Mouse (Mus musculus) limb, embryonic 10.5 days (tissue): ENCODE data around the gene Cstf3. TPM values are rescaled to one million over a fixed set of nuclear protein-coding genes. Genes with fewer than 3 reads are reported as not detected.

ENCODE experiments used
- DNase-seq: peaks from one replicate; pipeline ENCODE4 v3.0.0-alpha.2; 2017; ENCODE audit warnings: low spot score
- H3K27ac ChIP-seq: fragments of 300-500 bp; sonication (generic); 2 replicates; pipeline ENCODE4 v1.5.1; 2016; ENCODE audit warnings: mild to moderate bottlenecking
- H3K27me3 ChIP-seq: fragments of 300-500 bp; sonication (generic); 2 replicates; pipeline ENCODE4 v1.6.1; 2016; ENCODE audit warnings: low read depth, mild to moderate bottlenecking; ENCODE audit not compliant: poor library complexity, severe bottlenecking
- H3K36me3 ChIP-seq: fragments of 300-500 bp; sonication (generic); 2 replicates; pipeline ENCODE4 v1.6.1; 2016; ENCODE audit warnings: mild to moderate bottlenecking, moderate library complexity
- H3K4me1 ChIP-seq: fragments of 300-500 bp; sonication (generic); 2 replicates; pipeline ENCODE4 v1.6.1; 2016
- H3K4me3 ChIP-seq: fragments of 300-500 bp; sonication (generic); 2 replicates; pipeline ENCODE4 v1.5.1; 2016; ENCODE audit warnings: mild to moderate bottlenecking, moderate library complexity
- H3K9me3 ChIP-seq: fragments of 300-500 bp; sonication (generic); replicated peaks from 2 replicates; pipeline ENCODE4 v1.6.1; 2016; ENCODE audit warnings: mild to moderate bottlenecking
- WGBS: fragments of 180-500 bp; shearing (Covaris S2); methylation state at CpG from one replicate; pipeline ENCODE4 v1.1.7; 2016; 5-methylcytosine and 5-hydroxymethylcytosine counted together
- polyA plus RNA-seq: library from polyadenylated mRNA; unstranded; fragments of >200 nt; fragmentation: Nextera tagmentation; extraction: Ambion mirVana; gene quantifications from 2 replicates; pipeline ENCODE4 v1.2.1, GENCODE M21; 2016

The Cstf3 gene
- polyA plus RNA-seq, 1 experiment from 2014 or later: 95.8 TPM

DNA sequence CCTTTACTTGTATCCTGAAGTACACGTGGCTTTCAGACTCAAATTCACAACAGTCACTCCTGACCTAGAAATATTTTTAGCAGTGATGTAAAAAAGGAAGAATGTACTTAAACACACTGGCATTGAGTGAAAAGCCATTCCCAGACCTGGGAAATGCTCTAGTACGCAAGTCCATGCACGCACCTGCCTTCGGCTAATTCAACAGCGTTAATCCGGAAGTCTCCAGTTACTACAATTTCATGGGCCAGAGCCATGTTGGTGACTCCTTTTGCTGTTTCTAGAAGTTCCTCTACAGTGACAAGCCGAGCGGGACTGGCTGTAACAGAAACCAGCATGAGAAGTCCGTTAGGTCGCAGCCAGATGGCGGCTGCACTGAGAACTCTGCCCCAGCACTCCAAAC, 109.3 kb downstream of the Cstf3 start:
- no peaks in the 10 kb centered on the region for H3K4me1 ChIP-seq
- DNase-seq: no peak
- H3K9me3 ChIP-seq: no peaks in the 10 kb centered on the region
- no peak overlapping the region for H3K27ac ChIP-seq
- no peak overlapping the region for H3K4me3 ChIP-seq
- WGBS: 85% methylated on average over 11 of the region's 11 CpGs
- peaks cover 3% of the 10 kb centered on the region; the same call in 1 of the 2 replicates for H3K36me3 ChIP-seq
- H3K27me3 ChIP-seq: no peaks in the 10 kb centered on the region

DNA sequence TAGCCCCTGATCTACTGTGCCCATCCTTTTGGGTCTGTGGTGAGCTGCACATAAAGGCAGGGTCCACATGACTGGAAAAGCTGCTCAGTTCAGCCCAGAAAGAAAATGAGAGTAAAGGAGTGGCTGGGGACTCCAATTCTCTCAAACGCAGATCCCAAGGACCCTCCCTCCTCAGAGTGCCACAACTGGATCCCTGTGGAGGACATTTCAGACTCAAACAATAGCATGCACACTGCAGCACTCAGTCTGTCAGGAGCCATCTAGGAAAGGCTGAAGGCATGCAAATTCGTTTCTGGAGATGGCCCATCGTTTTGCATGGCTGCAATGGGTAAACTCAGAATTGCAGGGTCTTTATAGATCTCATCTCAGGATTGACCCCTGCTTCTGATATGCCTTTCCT, 112.8 kb downstream of the Cstf3 start:
- no peaks in the 10 kb centered on the region for H3K27me3 ChIP-seq
- 87% methylated on average over 3 of the region's 3 CpGs for WGBS

DNA sequence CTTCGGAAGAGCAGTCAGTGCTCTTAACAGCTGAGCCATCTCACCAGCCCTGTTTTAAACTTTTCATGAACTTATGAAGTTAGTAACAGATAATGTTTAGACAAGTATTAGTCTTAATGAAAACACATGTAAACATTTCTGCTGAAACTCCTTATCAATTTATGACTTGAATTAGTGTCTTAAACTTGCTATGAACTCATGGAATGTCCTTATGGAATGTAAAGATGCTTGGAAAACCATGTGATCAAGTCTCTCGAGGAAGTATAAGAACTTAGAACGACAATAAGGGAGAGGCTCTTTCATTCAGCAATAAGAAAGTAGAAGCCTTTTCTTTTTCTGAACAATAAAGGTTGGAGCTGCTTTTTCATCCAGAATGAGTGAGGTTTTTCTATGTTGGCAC, 114.0 kb downstream of the Cstf3 start:
- Histone ChIP-seq H3K36me3 (peaks cover 4% of the 10 kb centered on the region; the same call in 1 of the 2 replicates), H3K4me3 (no peak overlapping the region), H3K27ac (no peak overlapping the region), H3K9me3 (no peaks in the 10 kb centered on the region), H3K27me3 (no peaks in the 10 kb centered on the region), H3K4me1 (no peaks in the 10 kb centered on the region)
- 91% methylated on average over 3 of the region's 3 CpGs for WGBS
- DNase-seq: no peak

More for the DNA sequence above, 112.8 kb downstream of the Cstf3 start:
- DNase-seq: no peak
- Histone ChIP-seq H3K4me3 (no peak overlapping the region), H3K27ac (no peak overlapping the region), H3K9me3 (no peaks in the 10 kb centered on the region), H3K36me3 (peaks cover 4% of the 10 kb centered on the region; the same call in 1 of the 2 replicates), H3K4me1 (no peaks in the 10 kb centered on the region)

- WGBS: 76% methylated on average over 6 of the region's 6 CpGs
- H3K27ac ChIP-seq: no peak overlapping the region
These were observed 119.5 kb downstream of the Cstf3 start for GRCm38 (mm10) chr2:104709786-104710337.

GRCm38 (mm10) chr2:104710670-104711370, 120.5 kb downstream of the Cstf3 start:
- Histone ChIP-seq H3K4me1 (peaks cover 19% of the 10 kb centered on the region), H3K27ac (no peak overlapping the region), H3K27me3 (peaks cover 22% of the 10 kb centered on the region), H3K4me3 (peak overlapping the region; percentile 96), H3K9me3 (no peaks in the 10 kb centered on the region), H3K36me3 (no peaks in the 10 kb centered on the region)
- WGBS: 45% methylated on average over 6 of the region's 6 CpGs
- no peak for DNase-seq

More at GRCm38 (mm10) chr2:104709786-104710337, 119.5 kb downstream of the Cstf3 start:
- H3K36me3 ChIP-seq: no peaks in the 10 kb centered on the region
- DNase-seq: no peak
- peaks cover 22% of the 10 kb centered on the region for H3K27me3 ChIP-seq
- peaks cover 19% of the 10 kb centered on the region for H3K4me1 ChIP-seq
- H3K9me3 ChIP-seq: no peaks in the 10 kb centered on the region
- no peak overlapping the region for H3K4me3 ChIP-seq

GRCm38 (mm10) chr2:104711585-104712485, 121.5 kb downstream of the Cstf3 start, which contains the start of gene Tcp11l1:
Gene Tcp11l1, minus strand, starts transcription at chr2:104712169.
- no peaks in the 10 kb centered on the region for H3K36me3 ChIP-seq
- WGBS: under 1% methylated on average over 95 of the region's 99 CpGs
- H3K4me3 ChIP-seq: peak within 1 kb of the TSS; percentile 96
- DNase-seq: peak; percentile 77
- no peaks in the 10 kb centered on the region for H3K9me3 ChIP-seq
- peaks cover 19% of the 10 kb centered on the region for H3K4me1 ChIP-seq
- H3K27me3 ChIP-seq: peaks cover 22% of the 10 kb centered on the region
- peak within 1 kb of the TSS; percentile 96 for H3K27ac ChIP-seq

GRCm38 (mm10) chr2:104712486-104712809, 122.1 kb downstream of the Cstf3 start:
- Histone ChIP-seq H3K9me3 (no peaks in the 10 kb centered on the region), H3K36me3 (no peaks in the 10 kb centered on the region), H3K27ac (peak overlapping the region; percentile 96), H3K27me3 (peaks cover 22% of the 10 kb centered on the region), H3K4me3 (peak overlapping the region; percentile 96), H3K4me1 (peaks cover 19% of the 10 kb centered on the region)
- WGBS: 5% methylated on average over 7 of the region's 7 CpGs
- DNase-seq: no peak

- DNase-seq: no peak
These were observed 124.0 kb downstream of the Cstf3 start for GRCm38 (mm10) chr2:104714254-104714691.

More at GRCm38 (mm10) chr2:104714254-104714691, 124.0 kb downstream of the Cstf3 start:
- no peak overlapping the region for H3K4me3 ChIP-seq
- H3K27me3 ChIP-seq: peaks cover 22% of the 10 kb centered on the region
- H3K9me3 ChIP-seq: no peaks in the 10 kb centered on the region
- WGBS: 32% methylated on average over 15 of the region's 15 CpGs
- no peaks in the 10 kb centered on the region for H3K36me3 ChIP-seq
- no peak overlapping the region for H3K27ac ChIP-seq
- H3K4me1 ChIP-seq: peaks cover 19% of the 10 kb centered on the region

Other genes starting within 250 kb of the Cstf3 start
- 0.49 and 0.81 TPM in 2 replicates for gene D430041D05Rik, start 179.5 kb upstream of the Cstf3 start, polyA plus RNA-seq
- 9.8 and 10.7 TPM in 2 replicates for gene Hipk3, start 96.1 kb upstream of the Cstf3 start, polyA plus RNA-seq
- 35.0 and 52.5 TPM in 2 replicates for gene Tcp11l1, start 121.6 kb downstream of the Cstf3 start, polyA plus RNA-seq
- gene Pin1rt1, start 125.9 kb downstream of the Cstf3 start, polyA plus RNA-seq: 0.13 TPM in 1 of 2 replicates, not detected in the other
- gene Depdc7, start 152.4 kb downstream of the Cstf3 start, polyA plus RNA-seq: 1.8 and 2.7 TPM in 2 replicates
- 10.9 and 11.9 TPM in 2 replicates for gene Qser1, start 226.2 kb downstream of the Cstf3 start, polyA plus RNA-seq